Mouse (Mus musculus): ENCODE results near the gene Abca4.
A peak's percentile ranks its signal among the peaks of the same experiment; 100 is the strongest.

Abca4 gene

GRCm38 (mm10) chr3:122152431-122152830 is 108.2 kb downstream of the Abca4 start:
- Histone ChIP-seq H3K36me3 (ENCODE audit: control insufficient read depth, insufficient read depth, low read length, poor library complexity, severe bottlenecking) (no peaks in the 10 kb centered on the region), H3K27me3 (ENCODE audit: control insufficient read depth, insufficient read depth, low read length, poor library complexity, severe bottlenecking) (no peaks in the 10 kb centered on the region)
- no peak for DNase-seq (ENCODE audit: low read depth, low spot score)

DNA sequence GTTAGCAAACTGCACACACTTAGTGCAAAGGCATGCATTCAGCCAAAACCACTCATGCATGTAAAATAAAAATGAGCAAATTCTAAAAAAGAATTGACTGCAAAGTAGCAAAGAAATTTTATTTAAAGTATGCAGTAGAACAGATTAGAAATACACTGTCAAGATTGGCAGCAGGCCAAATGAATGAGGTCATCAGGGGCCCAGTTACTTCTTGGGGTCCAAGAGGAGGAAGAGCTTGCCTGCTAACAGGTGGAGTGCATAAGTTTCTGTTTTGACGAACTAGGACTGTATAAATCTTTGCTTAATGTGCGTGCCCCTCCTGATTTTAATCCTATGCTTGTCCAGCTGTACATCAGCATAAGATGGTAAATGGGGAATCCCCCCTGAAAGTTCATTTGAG is 109.8 kb downstream of the Abca4 start:
- H3K36me3 ChIP-seq (ENCODE audit: control insufficient read depth, insufficient read depth, low read length, poor library complexity, severe bottlenecking) = no peaks in the 10 kb centered on the region
- no peaks in the 10 kb centered on the region for H3K27me3 ChIP-seq (ENCODE audit: control insufficient read depth, insufficient read depth, low read length, poor library complexity, severe bottlenecking)
- no peak for DNase-seq (ENCODE audit: low read depth, low spot score)

DNA sequence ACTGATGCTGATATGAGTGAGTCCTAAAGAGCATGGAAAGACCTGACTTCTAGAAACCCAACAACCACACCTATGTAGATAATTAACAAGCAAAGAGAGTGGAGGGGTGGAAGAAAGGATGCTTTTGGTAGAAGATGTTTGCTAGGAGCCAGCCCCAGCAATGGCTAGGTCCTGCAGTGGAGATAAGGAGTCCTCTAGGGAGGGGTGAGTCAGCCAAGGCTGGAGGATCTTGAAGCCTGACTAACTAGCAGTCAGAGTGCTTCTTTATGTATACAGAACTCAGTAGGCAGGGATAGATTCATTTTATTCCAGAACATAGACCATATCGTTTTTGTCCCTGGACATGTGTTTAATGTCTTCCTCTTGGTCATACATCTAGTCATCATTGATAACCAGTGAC is 115.2 kb downstream of the Abca4 start:
- no peak for DNase-seq (ENCODE audit: low read depth, low spot score)
- H3K27me3 ChIP-seq (ENCODE audit: control insufficient read depth, insufficient read depth, low read length, poor library complexity, severe bottlenecking) = no peaks in the 10 kb centered on the region
- H3K36me3 ChIP-seq (ENCODE audit: control insufficient read depth, insufficient read depth, low read length, poor library complexity, severe bottlenecking) = no peaks in the 10 kb centered on the region

GRCm38 (mm10) chr3:122169616-122170178 is 125.5 kb downstream of the Abca4 start:
- Histone ChIP-seq H3K36me3 (ENCODE audit: control insufficient read depth, insufficient read depth, low read length, poor library complexity, severe bottlenecking) (no peaks in the 10 kb centered on the region), H3K27me3 (ENCODE audit: control insufficient read depth, insufficient read depth, low read length, poor library complexity, severe bottlenecking) (no peaks in the 10 kb centered on the region)
- peak; percentile 59 for DNase-seq (ENCODE audit: low read depth, low spot score)

- no peaks in the 10 kb centered on the region for H3K36me3 ChIP-seq (ENCODE audit: control insufficient read depth, insufficient read depth, low read length, poor library complexity, severe bottlenecking)
- no peak for DNase-seq (ENCODE audit: low read depth, low spot score)
- no peaks in the 10 kb centered on the region for H3K27me3 ChIP-seq (ENCODE audit: control insufficient read depth, insufficient read depth, low read length, poor library complexity, severe bottlenecking)
These were observed 126.5 kb downstream of the Abca4 start for GRCm38 (mm10) chr3:122170621-122171309.

DNA sequence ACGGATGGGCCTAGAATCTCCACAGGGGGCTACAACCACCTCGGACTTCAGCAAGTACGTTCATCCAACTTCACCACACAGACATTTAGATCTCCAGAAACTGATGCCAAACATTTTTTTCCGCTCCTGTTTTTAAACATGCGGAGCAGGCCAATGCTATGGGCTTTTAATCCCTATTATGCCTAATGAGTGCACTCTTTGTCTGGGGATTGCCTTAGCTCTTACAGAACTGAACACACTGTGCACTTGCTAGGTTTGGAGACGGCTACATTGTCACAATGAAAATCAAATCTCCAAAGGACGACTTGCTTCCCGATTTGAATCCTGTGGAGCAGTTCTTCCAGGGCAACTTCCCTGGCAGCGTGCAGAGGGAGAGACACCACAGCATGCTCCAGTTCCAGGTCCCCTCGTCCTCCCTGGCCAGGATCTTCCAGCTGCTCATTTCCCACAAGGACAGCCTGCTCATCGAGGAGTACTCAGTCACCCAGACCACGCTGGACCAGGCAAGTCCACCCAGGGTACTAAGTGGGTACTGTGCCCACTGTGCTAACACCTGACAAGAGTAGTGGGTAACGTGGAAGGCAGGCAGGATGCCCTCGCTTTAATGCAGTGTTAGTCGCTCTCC is 129.4 kb downstream of the Abca4 start:
- no peaks in the 10 kb centered on the region for H3K27me3 ChIP-seq (ENCODE audit: control insufficient read depth, insufficient read depth, low read length, poor library complexity, severe bottlenecking)
- DNase-seq (ENCODE audit: low read depth, low spot score) = no peak
- H3K36me3 ChIP-seq (ENCODE audit: control insufficient read depth, insufficient read depth, low read length, poor library complexity, severe bottlenecking) = no peaks in the 10 kb centered on the region

DNA sequence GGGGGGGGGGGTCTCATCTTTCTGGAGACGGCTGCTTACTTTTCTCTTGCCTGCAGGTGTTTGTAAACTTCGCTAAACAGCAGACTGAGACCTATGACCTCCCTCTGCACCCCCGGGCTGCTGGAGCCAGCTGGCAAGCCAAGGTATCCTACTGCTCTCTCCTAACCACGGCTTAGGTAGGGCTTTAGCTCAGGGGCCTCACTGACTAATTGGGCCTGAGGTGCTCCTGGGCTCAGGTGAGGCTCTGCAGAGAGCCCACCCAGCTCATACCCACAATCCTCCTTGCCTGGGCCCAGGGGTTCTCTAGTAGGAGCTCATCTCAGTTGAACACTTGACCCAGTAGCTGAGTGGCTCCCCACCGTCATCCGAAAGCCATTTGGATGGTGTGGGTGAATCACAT is 131.8 kb downstream of the Abca4 start:
- no peaks in the 10 kb centered on the region for H3K36me3 ChIP-seq (ENCODE audit: control insufficient read depth, insufficient read depth, low read length, poor library complexity, severe bottlenecking)
- DNase-seq (ENCODE audit: low read depth, low spot score) = no peak
- no peaks in the 10 kb centered on the region for H3K27me3 ChIP-seq (ENCODE audit: control insufficient read depth, insufficient read depth, low read length, poor library complexity, severe bottlenecking)

GRCm38 (mm10) chr3:122176706-122177390 is 132.6 kb downstream of the Abca4 start:
- no peak for DNase-seq (ENCODE audit: low read depth, low spot score)
- H3K36me3 ChIP-seq (ENCODE audit: control insufficient read depth, insufficient read depth, low read length, poor library complexity, severe bottlenecking) = no peaks in the 10 kb centered on the region

DNA sequence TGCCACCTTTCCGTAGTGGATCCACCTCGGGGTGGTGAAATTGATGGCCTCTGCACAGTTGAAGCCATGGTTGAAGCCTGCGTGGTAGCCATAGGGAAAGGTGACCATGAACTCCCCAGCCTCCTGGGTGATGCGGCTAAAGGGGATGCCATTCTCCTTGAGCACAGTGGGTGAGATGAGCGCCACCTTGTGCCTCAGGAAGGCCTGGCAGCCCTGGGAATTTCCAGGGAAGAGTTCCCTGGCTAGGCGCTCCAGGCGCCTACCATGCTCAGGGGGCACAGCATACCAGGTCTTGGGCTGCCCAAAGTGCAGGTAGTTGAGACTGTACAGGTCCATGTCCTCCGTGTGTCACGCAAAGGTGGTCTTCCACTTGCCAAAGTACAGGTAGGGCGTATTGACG is 139.9 kb downstream of the Abca4 start:
- no peaks in the 10 kb centered on the region for H3K36me3 ChIP-seq (ENCODE audit: control insufficient read depth, insufficient read depth, low read length, poor library complexity, severe bottlenecking)
- H3K27me3 ChIP-seq (ENCODE audit: control insufficient read depth, insufficient read depth, low read length, poor library complexity, severe bottlenecking) = no peaks in the 10 kb centered on the region
- no peak for DNase-seq (ENCODE audit: low read depth, low spot score)

More at GRCm38 (mm10) chr3:122176706-122177390, 132.6 kb downstream of the Abca4 start:
- no peaks in the 10 kb centered on the region for H3K27me3 ChIP-seq (ENCODE audit: control insufficient read depth, insufficient read depth, low read length, poor library complexity, severe bottlenecking)

- Histone ChIP-seq H3K27me3 (ENCODE audit: control insufficient read depth, insufficient read depth, low read length, poor library complexity, severe bottlenecking) (no peaks in the 10 kb centered on the region), H3K36me3 (ENCODE audit: control insufficient read depth, insufficient read depth, low read length, poor library complexity, severe bottlenecking) (no peaks in the 10 kb centered on the region)
- no peak for DNase-seq (ENCODE audit: low read depth, low spot score)
These were observed 142.7 kb downstream of the Abca4 start for GRCm38 (mm10) chr3:122186975-122187374.

GRCm38 (mm10) chr3:122196621-122197298 is 152.5 kb downstream of the Abca4 start:
- no peaks in the 10 kb centered on the region for H3K27me3 ChIP-seq (ENCODE audit: control insufficient read depth, insufficient read depth, low read length, poor library complexity, severe bottlenecking)
- H3K36me3 ChIP-seq (ENCODE audit: control insufficient read depth, insufficient read depth, low read length, poor library complexity, severe bottlenecking) = no peaks in the 10 kb centered on the region
- no peak for DNase-seq (ENCODE audit: low read depth, low spot score)

DNA sequence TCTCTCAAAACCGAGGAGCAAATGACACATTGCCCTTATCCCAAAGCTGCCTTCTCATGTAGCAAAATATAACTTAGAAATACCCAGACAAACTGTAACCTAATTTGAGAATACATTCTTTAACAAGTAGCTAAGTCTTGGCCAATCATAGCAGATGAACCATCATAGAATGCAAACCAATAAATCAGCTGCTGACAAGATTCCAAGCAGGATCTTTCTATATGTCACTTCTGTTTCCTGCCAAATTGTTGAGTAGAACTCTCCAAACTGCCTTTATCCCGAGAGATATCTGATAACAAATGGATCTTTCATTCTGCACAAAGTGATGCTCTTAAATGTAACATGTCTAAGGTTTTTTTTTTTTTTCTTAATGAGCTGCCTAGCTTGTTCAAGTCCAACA is 154.3 kb downstream of the Abca4 start:
- DNase-seq (ENCODE audit: low read depth, low spot score) = no peak
- Histone ChIP-seq H3K36me3 (ENCODE audit: control insufficient read depth, insufficient read depth, low read length, poor library complexity, severe bottlenecking) (no peaks in the 10 kb centered on the region), H3K27me3 (ENCODE audit: control insufficient read depth, insufficient read depth, low read length, poor library complexity, severe bottlenecking) (no peaks in the 10 kb centered on the region)

DNA sequence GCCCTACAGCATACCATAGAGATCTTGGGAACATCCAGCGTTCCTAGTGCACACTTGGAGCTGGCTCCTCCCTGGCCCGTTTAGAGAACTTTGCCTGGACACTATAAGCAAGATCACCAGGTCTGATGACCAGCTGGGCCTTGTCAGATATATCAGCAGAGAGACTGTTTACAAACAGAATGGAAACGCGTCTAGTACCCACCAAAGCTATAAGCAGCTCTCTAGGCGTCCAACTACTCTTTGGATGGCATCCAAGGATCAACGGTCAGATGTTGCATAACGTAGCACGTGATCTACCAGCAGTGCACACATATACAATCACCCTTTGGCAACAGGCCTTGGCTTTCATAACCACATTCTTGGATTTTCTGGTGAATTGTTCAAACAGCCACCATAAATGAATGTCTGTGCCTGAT is 154.7 kb downstream of the Abca4 start:
- no peaks in the 10 kb centered on the region for H3K36me3 ChIP-seq (ENCODE audit: control insufficient read depth, insufficient read depth, low read length, poor library complexity, severe bottlenecking)

GRCm38 (mm10) chr3:122199600-122199999 is 155.4 kb downstream of the Abca4 start:
- no peak for DNase-seq (ENCODE audit: low read depth, low spot score)
- no peaks in the 10 kb centered on the region for H3K36me3 ChIP-seq (ENCODE audit: control insufficient read depth, insufficient read depth, low read length, poor library complexity, severe bottlenecking)
- no peaks in the 10 kb centered on the region for H3K27me3 ChIP-seq (ENCODE audit: control insufficient read depth, insufficient read depth, low read length, poor library complexity, severe bottlenecking)

More for the DNA sequence above, 154.7 kb downstream of the Abca4 start:
- H3K27me3 ChIP-seq (ENCODE audit: control insufficient read depth, insufficient read depth, low read length, poor library complexity, severe bottlenecking) = no peaks in the 10 kb centered on the region
- no peak for DNase-seq (ENCODE audit: low read depth, low spot score)

Data from splenic B cell, adult 2 months (primary cell).